In the genomic region with DNA sequence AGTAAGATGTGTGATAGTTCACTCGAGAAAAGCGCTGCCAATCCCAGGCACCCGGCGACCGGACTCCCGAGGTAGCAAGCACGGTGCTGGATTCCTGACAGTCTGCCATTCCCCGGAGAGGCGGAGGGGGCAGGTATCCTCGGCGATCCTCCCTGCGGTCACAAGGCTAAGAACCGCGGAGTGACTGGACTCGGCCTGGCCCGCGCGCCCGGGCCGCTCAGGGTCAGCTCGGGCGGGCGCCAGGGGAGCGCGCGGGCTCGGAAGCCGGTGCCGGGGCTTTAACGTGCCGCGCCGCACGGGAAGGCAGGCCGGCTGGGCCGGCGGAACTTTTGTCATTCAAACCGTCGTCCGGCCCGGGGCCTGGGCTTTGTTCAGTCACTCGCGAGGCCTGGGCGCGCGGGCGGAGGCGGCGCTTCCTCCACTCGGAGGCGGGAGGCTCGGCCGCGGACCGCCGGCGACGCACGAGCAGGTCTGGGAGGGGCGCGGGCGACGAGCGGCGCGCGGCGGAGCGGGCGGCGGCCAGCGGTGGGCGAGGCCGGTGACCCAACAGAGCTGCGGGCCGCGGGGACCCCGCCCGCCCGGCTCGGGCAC, we compare ENCODE assay signal across 7 mouse cellular contexts. TPM values are rescaled to one million over a fixed set of nuclear protein-coding genes. Genes with fewer than 3 reads are reported as not detected.
DNase-seq lines count a peak whose midpoint lies in the region; ATAC-seq and TF ChIP-seq lines count a peak whose summit lies in the region.

A gene (plus strand): TSS at position 23 of the 591 bp plus-strand sequence.

- 0 out of 2 replicates have a peak, but pooled peaks have one; percentile 27 for TF ChIP-seq POLR2A in small intestine, adult 2 months (IDR thresholded peaks at IDR 0.05; ENCODE audit: low read depth, low read length)

- H3K4me3 ChIP-seq in intestine, embryonic 16.5 days (ENCODE audit: low read length): peak within 1 kb of the TSS; percentile 94
- H3K4me3 ChIP-seq in limb, embryonic 10.5 days: peak within 1 kb of the TSS; percentile 97
- H3K4me3 ChIP-seq in midbrain, embryonic 12.5 days: peak within 1 kb of the TSS; percentile 89
- peak within 1 kb of the TSS; percentile 83 for H3K4me3 ChIP-seq in small intestine, adult 2 months (ENCODE audit: low read depth, low read length)

- H3K4me2 ChIP-seq in intestine, embryonic 16.5 days (ENCODE audit: low read depth, low read length): peak within 1 kb of the TSS; percentile 67
- peak within 1 kb of the TSS; percentile 64 for H3K4me2 ChIP-seq in midbrain, embryonic 12.5 days (replicated peaks)

- H3K9me3 ChIP-seq in intestine, embryonic 16.5 days (ENCODE audit: control insufficient read depth, low read length): no peaks in the 10 kb centered on the region
- no peaks in the 10 kb centered on the region for H3K9me3 ChIP-seq in limb, embryonic 10.5 days (replicated peaks)
- H3K9me3 ChIP-seq in midbrain, embryonic 12.5 days: no peaks in the 10 kb centered on the region

- peak; percentile 91 for DNase-seq in adrenal gland, adult 2 months
- DNase-seq in embryo, embryonic 11.5 days (ENCODE audit: low read depth, low spot score): peak; percentile 71
- DNase-seq in gastrocnemius, postnatal 4 days (ENCODE audit: low spot score in 2 of 2): peak; percentile 68 to 83
- DNase-seq in limb, embryonic 10.5 days (ENCODE audit: low spot score): peak; percentile 87

- H3K27ac ChIP-seq in intestine, embryonic 16.5 days (ENCODE audit: low read length): peak within 1 kb of the TSS; percentile 99
- peak within 1 kb of the TSS; percentile 100 for H3K27ac ChIP-seq in limb, embryonic 10.5 days
- H3K27ac ChIP-seq in midbrain, embryonic 12.5 days (replicated peaks): peak within 1 kb of the TSS; percentile 100
- H3K27ac ChIP-seq in small intestine, adult 2 months (ENCODE audit: insufficient read depth, low read depth, low read length): peak within 1 kb of the TSS; percentile 98

- TF ChIP-seq CTCF in small intestine, adult 2 months (IDR thresholded peaks at IDR 0.05; ENCODE audit: extremely low read depth, insufficient read length, insufficient replicate concordance, low read depth, low read length): peak; percentile 24; the same call in 1 of the 2 replicates

- peak; percentile 88 for ATAC-seq in intestine, embryonic 16.5 days
- peak; percentile 84 for ATAC-seq in midbrain, embryonic 12.5 days (ENCODE audit: low FRiP score, low read depth)

- H3K4me1 ChIP-seq in intestine, embryonic 16.5 days (ENCODE audit: control insufficient read depth, insufficient read depth, low read length): peaks cover 12% of the 10 kb centered on the region; the same call in 1 of the 2 replicates
- peaks cover 16% of the 10 kb centered on the region for H3K4me1 ChIP-seq in limb, embryonic 10.5 days
- H3K4me1 ChIP-seq in midbrain, embryonic 12.5 days: peaks cover 14% of the 10 kb centered on the region
- H3K4me1 ChIP-seq in small intestine, adult 2 months (ENCODE audit: control insufficient read depth, insufficient read depth, insufficient read length, low read length): peaks cover 9% of the 10 kb centered on the region; the same call in 1 of the 2 replicates

- peak within 1 kb of the TSS; percentile 100 for H3K9ac ChIP-seq in intestine, embryonic 16.5 days (ENCODE audit: low read depth, low read length)
- H3K9ac ChIP-seq in midbrain, embryonic 12.5 days (replicated peaks): peak within 1 kb of the TSS; percentile 99

- H3K36me3 ChIP-seq in intestine, embryonic 16.5 days (ENCODE audit: control insufficient read depth, insufficient read depth, low read length): 0 out of 2 replicates have a peak, but pooled peaks cover 3% of the 10 kb centered on the region
- H3K36me3 ChIP-seq in limb, embryonic 10.5 days: peaks cover 29% of the 10 kb centered on the region
- H3K36me3 ChIP-seq in midbrain, embryonic 12.5 days: peaks cover 15% of the 10 kb centered on the region; the same call in 1 of the 2 replicates
- H3K36me3 ChIP-seq in small intestine, adult 2 months (ENCODE audit: control insufficient read depth, insufficient read depth, low read length): peaks cover 5% of the 10 kb centered on the region

- H3K27me3 ChIP-seq in intestine, embryonic 16.5 days (replicated peaks; ENCODE audit: control insufficient read depth, insufficient read depth, low read length): no peaks in the 10 kb centered on the region
- no peaks in the 10 kb centered on the region for H3K27me3 ChIP-seq in limb, embryonic 10.5 days (ENCODE audit: low read depth, poor library complexity, severe bottlenecking)
- no peaks in the 10 kb centered on the region for H3K27me3 ChIP-seq in midbrain, embryonic 12.5 days
- H3K27me3 ChIP-seq in small intestine, adult 2 months (ENCODE audit: control insufficient read depth, insufficient read depth, low read length): no peaks in the 10 kb centered on the region

- WGBS in intestine, embryonic 16.5 days: under 1% methylated on average over 78 of the region's 81 CpGs
- WGBS in limb, embryonic 10.5 days: 3% methylated on average over 81 of the region's 81 CpGs
- WGBS in midbrain, embryonic 12.5 days: under 1% methylated on average over 55 of the region's 81 CpGs
- WGBS in small intestine, adult 2 months: 1% methylated on average over 81 of the region's 81 CpGs

RNA-seq across cellular contexts. Expression of the gene that starts here (rescaled TPM):
- 10 to 100 TPM; 59.2 to 60.7 TPM for total RNA-seq in adrenal gland, adult 2 months (2021)
- polyA plus RNA-seq in adrenal gland, adult 2 months (2012; rRNA removed): 19.1 and 24.9 TPM in 2 replicates
- 10 to 100 TPM; 52.3 to 57.5 TPM for total RNA-seq in gastrocnemius, postnatal 4 days (2021)
- 30.9 and 34.0 TPM in 2 replicates for polyA plus RNA-seq in intestine, embryonic 16.5 days (2015; fragmentation: Nextera tagmentation; extraction: Ambion mirVana)
- polyA plus RNA-seq in limb, embryonic 10.5 days (2016; fragmentation: Nextera tagmentation; extraction: Ambion mirVana): 65.1 and 67.5 TPM in 2 replicates
- 54.9 and 63.7 TPM in 2 replicates for polyA plus RNA-seq in midbrain, embryonic 12.5 days (2016; fragmentation: Nextera tagmentation; extraction: Ambion mirVana)
- polyA plus RNA-seq in small intestine, adult 2 months (2012; rRNA removed): 26.2 and 57.7 TPM in 2 replicates

Comparison
In these comparisons a context has a peak if more than half of its experiments do, and no peak if none do; other contexts are left out.
1. Peak in every context shown above with its lines: DNase-seq, ATAC-seq, H3K4me3 ChIP-seq and H3K27ac ChIP-seq.